Mouse (Mus musculus) ovary, adult 18-20 months (tissue): Measurements from ENCODE around the gene Lrba.

ENCODE experiments used
- DNase-seq: peaks from one replicate; pipeline ENCODE4 v3.0.0; 2022; ENCODE audit warnings: low spot score, mixed read lengths

Gene Lrba

DNA sequence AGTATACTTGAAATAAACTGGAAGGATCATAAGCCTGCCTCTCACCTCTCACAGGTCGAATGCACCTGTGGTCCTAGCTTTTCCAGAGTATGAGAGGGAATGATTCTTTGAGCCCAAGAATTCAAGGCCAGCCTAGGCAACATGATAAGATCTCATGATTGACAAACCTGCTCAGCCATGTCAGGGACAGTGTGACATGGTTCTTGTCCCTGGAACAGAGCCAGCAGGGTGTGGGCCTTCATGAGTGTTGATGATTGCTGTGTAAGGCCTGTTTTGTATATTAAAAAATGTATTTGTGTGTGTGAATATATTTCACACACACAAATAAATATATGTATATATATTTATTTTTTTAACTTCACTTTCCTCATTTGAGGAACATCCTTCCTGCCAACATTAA, 29.3 kb downstream of the Lrba start:
- DNase-seq = no peak

DNA sequence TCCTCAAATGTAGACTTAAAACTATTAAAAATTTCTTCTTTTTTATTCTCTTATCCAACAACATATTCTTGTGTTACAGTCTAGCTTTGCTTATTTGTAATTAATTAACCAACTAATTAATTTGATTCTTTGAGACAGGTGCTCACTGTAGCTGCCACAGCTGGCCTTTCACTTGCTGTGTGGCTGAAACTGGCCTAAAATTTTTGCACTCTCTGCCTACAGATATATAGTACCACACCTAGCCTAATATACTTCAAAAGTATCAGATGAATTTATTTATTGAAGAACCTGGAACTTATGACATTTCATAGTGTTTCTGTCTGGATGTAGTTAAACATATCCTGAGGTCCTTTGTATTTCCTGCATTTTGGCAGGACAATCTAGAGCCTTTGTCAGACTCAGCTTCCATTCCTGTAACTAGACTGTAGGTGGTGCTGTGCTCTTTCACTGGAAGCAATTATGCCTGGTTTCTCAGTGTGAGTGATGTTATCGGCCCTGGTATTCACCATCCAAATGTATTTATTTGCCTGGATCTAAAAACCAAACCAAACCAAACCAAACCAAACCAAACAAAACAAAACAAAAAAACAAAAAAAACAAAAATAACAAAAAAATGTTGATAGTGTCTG, 43.7 kb downstream of the Lrba start:
- DNase-seq = no peak

- no peak for DNase-seq
Observed at GRCm38 (mm10) chr3:86275651-86276050, 51.2 kb downstream of the Lrba start.

DNA sequence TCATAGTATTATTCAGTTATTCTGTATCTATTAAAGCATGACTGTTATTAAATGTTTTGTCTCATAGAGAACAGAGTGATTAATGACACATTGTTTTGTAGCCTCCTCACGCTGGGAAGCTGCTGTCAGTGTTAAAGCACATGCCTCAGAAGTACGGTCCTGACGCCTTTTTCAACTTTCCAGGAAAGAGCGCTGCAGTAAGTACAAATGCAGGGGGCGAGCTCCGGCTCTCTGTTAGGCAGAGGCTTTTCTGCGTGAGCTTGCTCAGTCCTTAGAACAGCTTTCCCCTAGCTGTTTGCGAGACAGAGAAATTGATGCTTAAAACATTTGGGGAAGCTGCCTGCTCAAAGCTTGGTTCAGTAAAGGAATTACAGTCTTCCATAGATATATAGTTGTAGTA, 66.8 kb downstream of the Lrba start:
- no peak for DNase-seq

GRCm38 (mm10) chr3:86294866-86295265, 70.4 kb downstream of the Lrba start:
- no peak for DNase-seq

- no peak for DNase-seq
Observed at GRCm38 (mm10) chr3:86296214-86296613, 71.7 kb downstream of the Lrba start.

DNA sequence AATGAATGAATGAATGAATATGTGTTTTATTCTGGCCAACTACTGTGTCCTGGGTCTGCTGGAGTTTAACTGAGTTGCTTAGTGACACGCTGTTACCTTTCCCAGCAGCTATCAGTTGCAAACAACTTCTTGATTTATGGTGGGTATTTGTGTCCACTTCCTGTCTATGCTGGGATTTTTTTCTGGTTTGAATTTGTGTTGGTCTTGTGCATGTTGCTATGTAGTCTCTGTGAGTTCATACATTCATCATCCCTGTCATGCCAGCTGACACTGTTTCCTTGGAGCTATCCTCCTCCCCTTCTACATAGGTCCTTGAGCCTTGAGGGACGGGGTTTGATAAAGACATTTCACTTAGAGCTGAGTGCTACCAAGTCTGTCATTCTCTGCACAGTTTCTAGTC, 84.4 kb downstream of the Lrba start:
- no peak for DNase-seq

DNA sequence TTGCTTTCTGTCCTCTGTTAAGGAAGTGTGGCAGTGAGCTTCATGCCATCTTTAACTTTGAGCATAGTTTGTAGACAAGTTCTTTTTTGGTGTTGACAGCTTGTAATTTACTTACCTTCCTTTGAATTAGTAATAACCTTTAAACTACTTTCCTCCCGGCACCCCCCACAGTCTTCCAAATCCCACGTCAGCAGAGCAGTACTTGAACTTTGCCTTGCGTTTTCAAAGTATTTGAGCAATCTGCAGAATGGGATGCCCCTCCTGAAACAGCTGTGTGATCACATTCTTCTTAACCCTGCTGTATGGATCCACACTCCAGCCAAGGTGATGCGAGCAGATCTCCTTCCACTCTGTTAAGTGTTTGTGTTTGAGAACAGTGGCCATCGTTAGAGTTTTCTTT, 85.7 kb downstream of the Lrba start:
- no peak for DNase-seq

GRCm38 (mm10) chr3:86311406-86311805, 86.9 kb downstream of the Lrba start:
- no peak for DNase-seq

GRCm38 (mm10) chr3:86317636-86318035, 93.2 kb downstream of the Lrba start:
- DNase-seq = no peak

GRCm38 (mm10) chr3:86328531-86328930, 104.1 kb downstream of the Lrba start:
- DNase-seq = no peak

DNA sequence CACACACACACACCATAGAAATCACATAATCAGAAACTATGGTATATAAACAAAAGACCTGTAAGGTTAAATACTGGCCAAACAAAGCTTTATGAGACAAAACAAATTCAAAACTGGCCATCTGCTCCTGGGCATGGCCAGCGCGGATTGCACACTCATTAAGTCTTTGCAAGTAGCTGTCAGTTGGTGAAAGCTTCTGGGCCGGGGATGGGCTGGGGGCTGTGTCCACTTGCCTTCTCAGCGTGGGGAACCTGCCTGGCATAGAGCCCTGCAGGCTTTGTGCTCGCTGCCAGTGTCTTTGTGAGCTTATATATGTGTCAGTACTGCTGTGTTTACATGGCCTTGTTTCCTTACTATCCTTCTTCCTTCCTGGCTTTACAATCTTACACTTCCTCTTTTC, 118.8 kb downstream of the Lrba start:
- DNase-seq = no peak

DNA sequence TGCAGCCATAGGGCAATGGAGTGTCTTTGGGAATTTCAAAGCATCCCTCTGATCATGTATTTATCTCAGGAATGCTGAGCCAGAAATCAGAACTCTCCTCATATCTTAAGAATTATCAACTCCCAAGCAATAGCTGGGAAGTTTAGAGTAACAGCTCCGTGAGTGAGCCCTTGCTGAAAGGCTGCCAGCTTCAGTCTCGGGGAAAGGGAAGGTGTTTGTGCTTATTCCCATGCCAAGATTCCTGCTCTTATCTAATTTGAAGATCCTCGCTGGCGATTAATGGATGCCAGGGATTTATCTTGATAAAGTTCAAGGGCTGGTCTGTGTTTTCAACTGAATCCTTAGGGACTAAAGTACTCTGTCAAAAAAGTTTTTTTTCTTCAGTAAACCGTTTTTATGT, 138.0 kb downstream of the Lrba start:
- DNase-seq = peak; percentile 4

GRCm38 (mm10) chr3:86371466-86371865, 147.0 kb downstream of the Lrba start:
- no peak for DNase-seq

DNA sequence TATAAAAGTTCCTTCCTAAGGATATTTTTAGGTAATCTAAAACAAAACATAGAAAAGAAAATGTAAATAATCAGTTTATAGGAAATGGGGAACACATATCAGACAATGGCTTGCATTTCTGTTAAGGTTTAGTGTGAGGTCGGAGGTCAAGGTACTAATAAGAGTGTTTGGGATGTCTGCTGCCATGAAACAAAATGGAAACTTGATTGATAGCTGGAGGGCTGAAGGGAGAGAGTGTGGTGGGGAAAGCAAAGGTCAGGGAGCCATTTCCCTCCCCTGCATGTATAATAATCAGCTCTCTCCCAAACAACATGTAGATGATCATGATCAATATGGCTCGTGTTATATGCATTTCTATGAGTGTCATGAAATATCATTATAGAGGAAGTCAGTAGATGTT, 150.8 kb downstream of the Lrba start:
- DNase-seq = no peak

- DNase-seq = no peak
Observed at GRCm38 (mm10) chr3:86382557-86382956, 158.1 kb downstream of the Lrba start.

DNA sequence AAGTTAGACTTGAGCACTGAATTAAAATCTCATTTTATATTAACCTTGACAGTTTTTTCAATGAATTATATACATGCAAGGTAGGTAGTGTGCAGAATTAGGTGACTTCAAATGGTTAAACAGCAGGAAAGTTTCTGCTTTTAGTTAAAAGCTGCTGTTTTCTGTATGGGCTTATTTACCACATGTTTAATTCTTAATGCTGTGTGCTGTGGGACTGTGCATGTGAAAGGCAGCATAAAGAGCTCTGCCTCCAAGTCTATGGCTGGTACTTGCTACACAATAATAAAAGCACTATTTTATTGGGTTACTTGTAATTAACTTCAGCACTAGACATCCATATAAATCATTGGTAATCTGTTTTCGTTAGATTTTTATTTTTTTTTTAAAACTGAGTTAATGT, 160.6 kb downstream of the Lrba start:
- DNase-seq = no peak

DNA sequence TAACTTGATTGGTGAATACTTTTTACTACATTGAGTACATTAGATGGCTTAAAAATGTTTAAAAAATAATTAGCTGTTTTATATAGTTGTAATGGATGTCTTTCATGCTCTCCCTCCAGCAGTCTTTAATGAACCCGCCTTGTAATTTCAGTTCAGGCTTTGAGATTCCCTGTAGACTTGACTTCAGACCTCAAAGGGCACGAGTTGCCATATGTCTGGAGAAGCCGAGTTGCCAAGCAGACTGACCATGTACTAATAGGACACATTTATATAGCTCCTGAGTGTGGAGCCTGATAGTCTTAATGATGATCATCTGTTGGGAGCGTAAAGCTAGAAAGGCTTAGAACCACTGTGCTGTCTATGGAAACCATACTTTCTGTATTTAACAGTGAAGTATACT, 161.8 kb downstream of the Lrba start:
- no peak for DNase-seq

DNA sequence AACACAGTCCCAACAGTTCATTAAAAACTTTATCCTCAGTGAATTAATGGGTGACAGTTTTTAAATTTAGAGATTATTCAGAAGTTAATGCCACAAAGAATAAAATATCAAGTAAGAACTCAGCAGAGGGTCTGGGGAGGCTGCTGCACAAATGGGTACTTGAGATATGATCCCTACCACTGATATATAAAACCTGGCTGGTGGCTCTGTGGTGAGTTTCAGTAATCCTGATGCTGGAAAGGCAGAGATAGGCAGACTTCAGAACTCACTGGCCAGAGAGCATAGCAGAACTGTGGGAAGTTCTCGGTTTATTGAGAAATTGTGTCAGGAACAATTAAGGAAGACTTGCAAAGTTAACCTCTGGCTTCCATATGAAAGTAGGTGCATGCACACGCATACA, 199.3 kb downstream of the Lrba start:
- no peak for DNase-seq

DNA sequence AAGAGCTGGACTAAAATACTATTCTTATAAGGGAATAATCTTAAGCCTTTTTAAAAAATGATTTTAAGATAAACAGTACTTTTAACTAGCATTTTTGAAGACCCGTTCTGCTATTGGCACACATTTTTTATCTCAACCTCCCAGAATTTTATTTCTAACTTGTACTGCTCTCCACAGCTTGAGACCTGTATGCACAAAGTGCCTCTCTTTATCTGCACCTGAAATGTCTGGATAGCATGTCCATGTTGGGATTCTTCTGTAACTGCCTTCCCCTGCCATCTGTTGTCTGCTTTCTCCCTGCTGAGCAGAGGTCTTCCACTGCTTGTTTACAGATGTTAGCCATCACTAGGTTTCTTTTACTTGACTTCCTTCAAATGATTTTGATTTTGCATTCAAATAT, 202.3 kb downstream of the Lrba start:
- DNase-seq = no peak

DNA sequence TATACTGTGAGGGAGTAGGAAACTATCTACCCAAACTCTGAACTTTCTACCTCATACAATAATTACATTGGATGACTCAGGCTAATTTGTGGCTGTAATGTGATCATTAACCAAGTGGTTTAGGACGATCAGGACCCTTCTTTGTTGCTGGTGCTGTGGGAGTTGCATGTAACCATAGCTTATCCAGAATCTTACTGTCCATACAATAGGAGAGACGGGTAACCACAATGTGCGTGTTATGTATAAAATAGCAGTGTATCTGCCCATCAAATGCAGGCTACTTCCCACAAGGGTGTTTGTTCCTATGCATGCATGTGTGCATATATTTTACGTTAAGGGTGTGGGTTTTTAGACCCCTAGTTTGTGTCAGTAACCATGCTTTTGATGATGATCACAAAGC, 219.0 kb downstream of the Lrba start:
- no peak for DNase-seq

DNA sequence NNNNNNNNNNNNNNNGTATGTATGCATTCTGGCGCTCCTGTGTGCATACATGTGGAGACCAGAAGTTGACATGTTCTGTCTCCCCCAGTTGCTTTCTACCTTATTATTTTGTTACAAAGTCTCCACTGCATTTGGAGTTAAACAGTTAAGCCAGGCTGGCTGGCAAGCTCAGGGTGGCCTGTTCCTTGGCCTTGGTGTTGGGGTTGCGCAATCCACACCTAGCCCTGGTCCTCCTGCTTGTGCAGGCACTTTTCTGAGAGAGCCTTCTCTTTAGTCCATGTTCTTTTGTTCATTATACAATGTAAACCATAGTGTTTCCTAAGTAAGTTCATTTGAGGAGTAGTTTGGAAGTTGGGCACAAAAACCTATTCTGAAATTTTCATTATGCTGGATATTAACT, 226.7 kb downstream of the Lrba start:
- no peak for DNase-seq

GRCm38 (mm10) chr3:86461582-86461981, 237.1 kb downstream of the Lrba start:
- no peak for DNase-seq

DNA sequence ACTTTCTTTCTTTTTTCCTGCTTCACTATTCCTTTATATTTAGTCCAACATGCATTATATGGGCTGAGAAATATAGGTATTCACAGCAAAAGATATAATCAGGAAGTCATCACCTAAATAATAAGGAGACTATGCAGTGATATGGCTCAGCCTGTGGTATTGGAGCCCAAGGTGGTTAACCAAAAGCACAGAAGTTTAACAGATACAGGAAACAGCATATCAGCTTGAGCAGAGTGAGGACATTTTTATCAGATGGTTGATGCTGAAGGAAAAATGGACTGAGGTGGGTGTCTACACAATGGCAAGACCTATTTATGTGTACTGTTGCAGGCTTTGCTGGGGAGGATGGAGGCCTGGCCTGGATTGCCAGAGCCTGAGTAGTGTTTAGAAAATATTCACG, 265.5 kb downstream of the Lrba start:
- DNase-seq = no peak

GRCm38 (mm10) chr3:86500586-86500985, 276.1 kb downstream of the Lrba start:
- no peak for DNase-seq
